Mouse (Mus musculus): ENCODE measurements at regions not wholly inside any gene's neighbourhood (a gene's known extent, or its start where the extent isn't known, plus 50 kb on each side); places are given as distances from the start of the nearest gene placed in this dataset.

DNA sequence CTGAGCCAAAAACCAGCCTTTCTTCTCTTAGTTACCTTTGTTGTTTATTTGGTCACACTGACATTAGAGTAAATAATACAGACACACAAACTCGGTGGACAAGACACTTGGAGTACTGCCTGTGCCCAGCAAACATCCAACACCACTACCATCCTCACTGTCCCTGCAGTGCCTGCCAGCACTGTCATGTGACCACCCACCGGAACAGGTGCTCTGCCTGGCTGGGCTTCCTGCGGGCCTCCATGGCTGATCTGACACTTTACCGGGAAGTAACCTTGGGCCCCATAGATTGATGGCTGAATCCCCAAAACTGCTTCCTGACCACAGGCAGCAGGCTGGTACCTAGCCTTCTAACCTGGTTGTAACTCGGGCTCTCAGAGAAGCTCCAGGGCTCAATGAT is 175.2 kb upstream of the Agap1 start:
- TF ChIP-seq POLR2A (IDR thresholded peaks at IDR 0.05; ENCODE audit: control insufficient read depth in 1 of 2, insufficient read depth in 1 of 2, low read depth in 1 of 2, low read length in 2 of 2, poor library complexity in 1 of 2) (no peak), CTCF (IDR thresholded peaks at IDR 0.05 in 2 of 3, conservative IDR thresholded peaks at IDR 0.05 in 1 of 3; ENCODE audit: control insufficient read depth in 1 of 3, insufficient read depth in 1 of 3, low read depth in 2 of 3, low read length in 3 of 3, poor library complexity in 1 of 3, severe bottlenecking in 1 of 3) (no peak), SIN3A (IDR thresholded peaks at IDR 0.05; ENCODE audit: low read length) (no peak), POLR2AphosphoS5 (IDR thresholded peaks at IDR 0.05; ENCODE audit: borderline replicate concordance, low read depth, low read length) (no peak), CHD2 (IDR thresholded peaks at IDR 0.05; ENCODE audit: low read length) (no peak), ZNF384 (IDR thresholded peaks at IDR 0.05; ENCODE audit: low read depth, low read length) (no peak), EP300 (IDR thresholded peaks at IDR 0.05; ENCODE audit: low read depth in 1 of 2, low read length in 2 of 2) (no peak), TBP (IDR thresholded peaks at IDR 0.05; ENCODE audit: low read depth, low read length) (no peak), HCFC1 (IDR thresholded peaks at IDR 0.05; ENCODE audit: low read depth, low read length) (no peak), UBTF (IDR thresholded peaks at IDR 0.05; ENCODE audit: borderline replicate concordance, insufficient read depth, low read depth, low read length) (no peak), JUND (IDR thresholded peaks at IDR 0.05; ENCODE audit: low read depth, low read length) (no peak)
